Mouse (Mus musculus) testis, postnatal 10 days (tissue): Measurements from ENCODE around the gene Zcchc2.

Experiments used
- DNase-seq: peaks from one replicate; pipeline ENCODE4 v3.0.0; 2021; ENCODE audit warnings: low spot score

Gene Zcchc2

DNA sequence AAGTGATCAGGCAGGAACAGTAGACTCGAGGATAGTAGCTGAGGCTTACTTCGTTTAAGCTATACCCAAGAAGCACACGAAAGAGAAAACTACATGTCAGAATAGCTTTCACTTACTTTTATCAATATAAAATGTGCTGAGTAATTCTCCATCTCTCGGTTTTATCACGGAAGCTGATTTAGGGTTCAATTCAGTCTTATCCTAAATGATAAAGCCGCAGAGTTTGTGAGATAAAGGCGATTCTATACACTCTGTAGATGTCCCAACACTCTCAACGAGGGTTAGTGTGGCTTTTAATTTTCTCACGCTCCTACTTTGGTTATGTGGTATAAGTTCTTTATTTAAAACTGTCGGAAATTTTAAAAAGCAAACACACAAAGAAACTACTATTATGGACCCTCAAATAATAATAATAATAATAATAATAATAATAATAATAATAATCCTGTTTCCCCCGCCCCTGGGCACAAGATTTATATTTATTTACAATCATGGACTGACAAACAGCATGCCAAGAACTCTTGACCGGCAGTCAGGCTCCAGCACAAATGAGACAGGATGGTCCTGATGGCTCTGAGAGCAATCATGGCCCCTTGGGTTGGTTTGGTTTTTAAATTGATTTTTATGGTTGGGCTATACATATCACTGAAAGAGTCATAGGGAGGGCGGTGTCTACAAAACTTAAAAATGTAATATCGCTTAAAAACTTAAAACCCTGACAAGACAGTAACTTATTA lies 1.1 kb upstream of the Zcchc2 start:
- DNase-seq, result no peak

DNA sequence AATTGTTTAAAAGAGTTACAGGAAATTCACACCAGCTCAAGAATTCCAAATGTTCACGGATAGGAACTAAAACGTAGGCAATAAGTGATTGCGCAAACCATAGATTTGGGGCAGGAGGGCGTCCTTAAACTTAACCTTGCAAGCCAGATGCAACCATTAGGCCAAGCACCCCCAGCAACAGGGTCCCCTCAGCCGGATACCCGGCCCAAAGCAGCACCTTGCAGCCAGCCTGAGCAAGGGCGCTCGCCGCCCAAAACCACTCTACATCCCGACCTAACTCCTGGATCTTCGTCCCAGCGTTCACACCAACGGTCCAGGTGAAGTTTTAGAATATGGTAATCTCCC lies 594 bp upstream of the Zcchc2 start:
- no peak for DNase-seq

DNA sequence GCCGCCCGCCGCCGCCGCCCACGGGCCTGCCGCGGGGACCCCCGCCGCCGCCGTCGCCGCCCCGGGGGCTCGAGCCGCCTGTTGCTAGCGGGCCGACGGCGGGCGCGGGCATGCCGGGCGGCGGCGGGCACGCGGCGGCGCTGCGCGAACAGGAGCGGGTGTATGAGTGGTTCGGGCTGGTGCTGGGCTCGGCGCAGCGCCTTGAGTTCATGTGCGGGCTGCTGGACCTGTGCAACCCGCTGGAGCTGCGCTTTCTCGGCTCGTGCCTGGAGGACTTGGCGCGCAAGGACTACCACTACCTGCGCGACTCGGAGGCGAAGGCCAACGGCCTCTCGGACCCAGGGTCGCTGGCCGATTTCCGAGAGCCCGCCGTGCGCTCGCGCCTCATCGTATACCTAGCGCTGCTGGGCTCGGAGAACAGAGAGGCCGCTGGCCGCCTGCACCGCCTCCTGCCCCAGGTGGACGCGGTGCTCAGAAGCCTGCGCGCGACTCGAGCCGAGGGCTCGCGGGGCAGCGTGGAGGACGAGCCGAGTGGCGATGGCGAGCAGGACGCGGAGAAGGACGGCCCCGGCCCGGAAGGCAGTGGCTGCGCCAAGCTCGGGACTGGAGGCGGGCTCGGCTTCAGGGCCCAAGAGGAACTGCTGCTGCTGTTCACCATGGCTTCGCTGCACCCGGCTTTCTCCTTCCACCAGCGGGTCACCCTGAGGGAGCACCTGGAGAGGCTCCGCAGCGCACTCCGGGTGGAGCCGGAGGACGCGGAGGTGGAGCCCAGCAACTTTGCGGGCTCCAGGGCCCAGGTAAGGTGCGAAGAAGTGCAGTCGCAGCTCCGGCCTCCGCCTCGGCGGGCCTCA lies 930 bp downstream of the Zcchc2 start:
- DNase-seq, result peak; percentile 73

DNA sequence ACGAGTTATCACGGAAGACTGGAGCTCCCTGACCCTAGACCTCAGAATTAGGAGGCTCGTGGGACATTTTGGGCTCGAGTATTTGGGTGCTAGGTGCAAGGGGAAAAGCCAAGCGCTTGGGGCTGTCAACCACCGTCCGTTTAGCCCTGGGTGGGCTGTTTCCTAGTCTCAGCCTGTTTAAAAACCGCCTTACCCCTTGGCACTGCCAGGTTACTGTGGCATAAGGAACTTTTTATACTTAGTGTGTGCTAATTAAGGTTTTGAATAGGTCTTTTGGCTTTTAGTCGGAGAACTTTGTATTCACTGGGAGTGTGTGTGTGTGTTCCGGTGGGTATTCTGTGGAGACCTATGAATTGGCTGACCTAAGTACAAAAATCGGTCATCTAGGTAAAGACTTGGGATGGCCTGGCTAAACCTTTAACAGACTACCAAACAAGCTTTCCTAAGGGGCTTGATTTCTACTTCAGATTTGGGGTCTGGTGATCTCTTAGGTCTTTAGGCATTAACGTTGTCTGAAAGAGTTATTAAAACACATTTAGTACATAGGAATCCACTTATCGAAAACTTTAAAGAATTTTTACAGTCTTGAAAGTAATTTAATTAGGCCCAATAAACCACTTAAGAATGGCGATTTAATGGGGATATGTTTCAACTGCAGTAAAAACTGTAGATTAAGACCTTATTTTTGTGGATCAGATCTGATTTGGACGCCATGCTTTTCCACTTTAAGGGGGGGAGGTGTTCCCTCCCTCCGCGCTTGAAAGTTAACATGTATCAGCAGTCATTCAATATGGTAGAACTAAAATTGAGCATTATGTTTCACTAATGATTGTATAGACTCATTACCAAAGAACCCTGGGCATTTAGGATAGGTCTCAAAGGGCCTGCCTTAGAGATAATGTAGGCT lies 2.0 kb downstream of the Zcchc2 start:
- no peak for DNase-seq

DNA sequence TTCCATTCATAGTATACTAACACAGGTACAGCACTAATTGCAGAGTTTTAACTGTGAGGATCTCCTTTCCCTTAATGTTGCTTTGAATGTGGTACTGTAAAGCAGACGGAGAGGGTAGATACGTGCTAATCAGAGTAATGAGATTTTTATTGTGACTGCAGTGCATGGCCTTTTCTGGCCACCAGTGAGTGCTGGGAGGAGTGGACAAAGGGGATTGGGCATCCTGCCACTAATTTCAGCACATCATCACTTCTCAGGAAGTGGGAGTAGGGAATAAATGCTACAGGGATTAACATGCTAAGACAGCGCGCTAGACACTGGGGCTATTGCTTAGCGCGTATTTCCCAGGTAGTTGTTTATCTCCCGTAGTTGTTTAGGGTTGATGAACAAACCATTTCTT lies 3.0 kb downstream of the Zcchc2 start:
- DNase-seq, result peak; percentile 52

DNA sequence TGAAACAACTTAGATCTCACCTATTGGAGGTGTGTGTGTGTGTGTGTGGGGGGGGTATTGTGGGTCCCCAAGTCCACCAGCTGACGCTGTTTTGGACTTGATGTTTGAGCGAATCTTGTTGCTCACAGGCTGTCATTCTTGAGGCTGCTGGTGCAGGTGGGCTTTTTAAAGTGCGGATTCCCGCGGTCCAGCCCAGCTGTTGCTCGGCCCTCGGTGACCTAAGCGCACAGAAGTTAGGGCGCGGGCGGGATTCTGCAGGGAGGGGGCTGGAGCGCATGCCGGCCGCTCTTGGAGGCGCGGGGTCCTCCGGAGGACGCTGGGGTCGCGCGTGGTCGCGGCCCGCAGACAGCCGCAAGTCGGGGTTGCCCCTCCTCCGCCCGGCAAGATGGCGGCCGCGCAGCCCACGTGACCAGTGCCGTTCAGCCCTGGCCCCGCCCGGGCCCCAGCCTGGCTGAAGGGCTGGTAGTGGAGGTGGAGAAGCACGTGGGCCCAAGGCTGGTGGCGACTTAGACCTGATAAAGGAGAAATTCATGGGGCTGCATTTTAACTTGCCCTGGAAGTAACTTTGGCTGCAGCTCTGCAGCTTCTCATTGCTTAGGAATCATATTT lies 3.5 kb downstream of the Zcchc2 start:
- peak; percentile 93 for DNase-seq

DNA sequence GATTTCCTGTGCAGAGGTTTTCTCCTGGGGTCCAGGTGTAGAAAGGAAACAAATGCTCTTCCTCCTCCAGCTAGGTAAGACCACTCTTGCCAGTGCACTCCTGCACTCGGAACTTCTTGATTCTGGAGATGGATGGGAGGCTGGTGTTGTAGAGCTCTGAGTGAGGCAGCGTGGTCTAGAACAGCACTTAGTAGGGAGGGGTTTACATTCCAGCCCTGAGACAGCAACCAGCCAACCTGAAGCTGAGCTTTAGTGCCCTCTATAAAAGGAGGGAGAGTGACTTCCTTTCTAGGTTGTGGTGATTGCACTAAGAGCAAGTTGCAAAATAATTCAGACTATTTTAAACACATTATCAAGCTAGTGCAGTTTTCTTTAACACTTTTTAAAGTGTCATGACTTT lies 5.8 kb downstream of the Zcchc2 start:
- no peak for DNase-seq

DNA sequence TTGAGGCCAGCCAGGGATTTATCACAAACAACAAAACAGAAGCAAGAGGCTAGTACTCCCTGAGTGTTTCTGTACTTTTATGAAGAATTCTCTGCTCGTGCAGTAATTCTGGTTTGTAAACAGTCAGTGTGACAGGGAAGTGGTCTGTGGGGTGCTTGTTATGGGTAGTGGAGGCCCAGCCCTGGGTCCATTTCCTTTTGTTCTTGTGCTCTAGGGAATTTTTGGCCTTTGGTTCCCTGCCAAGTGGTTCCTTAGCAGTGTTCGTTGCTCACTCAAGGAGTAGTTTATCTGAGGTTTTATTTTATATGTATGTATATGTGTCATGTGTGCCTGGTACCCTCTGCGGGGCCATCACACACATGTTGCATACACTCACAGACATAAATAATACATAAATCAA lies 7.1 kb downstream of the Zcchc2 start:
- DNase-seq, result no peak

DNA sequence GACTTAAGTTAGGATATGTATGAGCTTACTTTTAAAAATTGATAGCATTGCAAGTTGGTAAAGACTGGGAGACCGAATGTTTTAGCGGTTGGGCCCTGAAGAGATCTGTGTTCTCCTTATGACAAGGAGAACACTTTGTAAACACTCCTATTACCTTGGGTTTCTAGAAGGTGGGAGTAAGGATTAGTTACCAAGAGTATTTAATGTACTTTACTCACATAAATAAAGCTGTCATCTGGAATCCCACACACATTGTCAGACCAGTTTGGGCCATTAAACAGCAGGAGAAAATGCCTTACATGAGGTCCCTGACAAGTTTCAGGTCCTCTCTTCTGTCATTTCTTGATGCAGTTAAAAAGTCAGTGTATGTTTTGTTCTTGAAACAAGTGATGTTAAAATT lies 9.6 kb downstream of the Zcchc2 start:
- no peak for DNase-seq

DNA sequence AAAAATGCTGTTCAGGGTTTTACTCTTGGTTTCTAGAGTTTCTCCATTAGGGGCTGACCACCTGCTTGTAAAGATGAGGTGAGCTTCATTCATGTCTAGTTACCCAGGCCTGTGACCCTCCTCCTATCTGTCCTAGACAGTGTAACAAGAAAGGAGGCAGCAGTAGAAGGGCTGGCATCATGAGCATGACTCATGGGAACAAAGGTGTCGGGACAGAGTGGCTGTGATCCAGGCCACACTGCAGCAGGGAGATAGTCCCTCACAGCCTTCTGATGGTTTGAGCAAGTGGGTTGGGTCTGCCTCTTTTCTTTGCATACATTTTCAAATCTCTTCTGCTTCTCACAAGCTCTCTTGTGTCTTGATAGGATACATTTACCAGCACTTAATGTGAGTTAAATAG lies 17.4 kb downstream of the Zcchc2 start:
- DNase-seq, result no peak

DNA sequence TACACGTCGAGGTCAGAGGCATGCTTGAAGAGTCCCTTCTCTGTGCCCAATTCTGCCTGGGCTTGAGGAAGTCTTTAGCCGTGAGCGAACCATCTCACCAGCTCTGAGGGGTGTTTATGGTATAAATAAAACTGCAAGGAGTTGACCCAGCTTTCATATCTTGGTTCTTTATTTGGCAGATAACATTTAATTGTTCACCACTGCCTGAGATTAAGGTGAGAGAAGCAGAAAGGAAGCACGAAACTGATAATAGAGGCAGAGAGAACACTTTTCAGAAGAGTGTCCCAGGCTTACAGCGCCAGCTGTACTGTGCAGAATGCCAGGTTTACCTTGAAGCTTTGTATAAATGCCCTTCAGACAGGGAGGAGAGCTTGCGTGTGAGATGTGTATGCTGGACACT lies 20.9 kb downstream of the Zcchc2 start:
- no peak for DNase-seq

DNA sequence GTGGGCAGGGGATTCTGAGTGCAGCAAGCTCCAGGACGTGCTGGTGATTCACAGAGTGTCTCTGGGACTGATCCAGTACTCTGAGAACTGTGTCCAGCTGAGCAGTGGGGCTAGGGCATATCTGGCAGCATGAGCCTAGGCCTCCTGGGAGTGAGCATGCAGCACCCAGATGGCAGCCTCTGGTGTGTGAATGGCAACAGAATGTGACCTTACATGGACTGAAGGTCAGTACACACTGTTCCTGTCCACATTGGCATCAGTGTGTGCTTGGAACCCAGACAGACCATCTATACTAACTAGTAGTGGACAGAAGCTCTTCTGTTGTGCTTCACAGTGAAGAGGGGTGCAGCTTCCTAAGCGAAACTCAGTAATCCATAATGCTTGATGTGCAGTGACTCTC lies 23.6 kb downstream of the Zcchc2 start:
- no peak for DNase-seq

DNA sequence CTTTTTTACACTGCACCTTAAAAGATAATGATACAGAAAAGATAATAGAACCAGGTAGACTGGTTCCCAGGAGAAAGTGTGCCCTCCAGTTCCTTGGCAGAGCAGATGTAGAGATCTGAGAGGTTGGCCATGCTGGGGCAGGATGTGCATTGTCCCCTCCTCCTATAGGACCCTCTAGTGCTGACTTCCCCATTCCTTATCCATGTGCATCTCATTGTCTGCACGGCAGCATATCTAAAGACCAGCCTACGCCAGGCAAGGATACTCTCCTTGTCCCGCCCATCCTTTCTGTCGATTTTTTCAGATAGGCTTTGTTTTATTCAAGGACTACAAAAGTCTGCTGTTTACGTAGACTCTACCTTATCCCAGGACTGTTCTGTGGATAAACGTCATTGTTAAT lies 26.1 kb downstream of the Zcchc2 start:
- DNase-seq, result no peak

DNA sequence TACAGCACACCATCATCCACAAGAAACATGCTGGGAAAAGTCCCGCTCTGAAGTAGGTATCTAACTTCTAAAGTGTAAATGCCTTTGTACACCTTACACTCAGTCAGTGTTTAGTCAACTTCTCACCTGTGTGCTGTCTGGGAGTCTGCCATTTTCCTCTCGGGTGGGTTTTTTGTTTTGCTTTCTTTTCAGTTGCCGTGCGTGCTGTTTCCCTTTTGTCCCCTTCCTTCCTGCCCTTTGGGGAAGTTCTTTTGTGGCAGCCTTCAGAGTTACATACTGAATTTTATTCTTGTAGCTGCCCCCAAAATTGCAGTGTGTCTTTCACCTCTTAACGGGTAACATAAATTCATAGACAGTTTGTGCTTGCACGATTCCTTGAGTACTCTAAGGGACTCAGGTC lies 29.6 kb downstream of the Zcchc2 start:
- DNase-seq, result no peak

DNA sequence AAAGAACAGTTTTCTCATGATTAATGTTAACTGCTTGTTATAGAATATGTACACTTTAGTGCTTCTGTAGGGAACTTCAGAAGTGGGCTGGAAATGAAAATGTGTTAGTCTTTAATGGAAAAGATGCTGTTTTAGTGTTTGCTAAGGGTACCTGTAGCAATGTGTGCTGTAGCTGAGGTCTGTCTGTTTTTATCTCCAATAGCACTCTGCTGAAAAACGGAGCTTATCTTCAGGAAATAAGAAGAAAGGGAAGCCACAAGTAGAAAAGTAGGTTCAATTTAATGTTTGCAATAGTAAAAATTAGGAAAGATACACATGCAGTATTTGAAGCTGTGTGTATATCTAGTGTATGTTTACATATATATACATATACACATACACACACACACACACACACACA lies 32.8 kb downstream of the Zcchc2 start:
- no peak for DNase-seq

DNA sequence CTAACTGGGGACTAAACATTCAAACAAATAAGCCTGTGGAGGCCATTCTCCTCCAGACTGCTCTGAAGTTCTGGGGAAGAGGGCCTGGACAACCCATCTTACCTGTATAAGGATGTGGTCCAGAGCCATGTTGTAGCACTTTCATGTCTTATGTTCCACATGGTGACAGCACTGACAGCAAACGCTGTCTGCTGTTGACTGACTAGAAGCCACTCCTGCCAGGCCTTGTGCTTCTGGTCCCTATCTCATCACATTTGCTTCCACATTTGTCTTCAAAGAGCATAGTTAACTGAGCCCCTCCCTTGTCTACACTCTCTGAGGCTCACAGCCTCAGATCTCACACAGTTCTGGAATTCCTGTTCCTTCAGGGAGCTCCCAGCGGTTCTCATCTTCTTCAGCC lies 34.0 kb downstream of the Zcchc2 start:
- no peak for DNase-seq

DNA sequence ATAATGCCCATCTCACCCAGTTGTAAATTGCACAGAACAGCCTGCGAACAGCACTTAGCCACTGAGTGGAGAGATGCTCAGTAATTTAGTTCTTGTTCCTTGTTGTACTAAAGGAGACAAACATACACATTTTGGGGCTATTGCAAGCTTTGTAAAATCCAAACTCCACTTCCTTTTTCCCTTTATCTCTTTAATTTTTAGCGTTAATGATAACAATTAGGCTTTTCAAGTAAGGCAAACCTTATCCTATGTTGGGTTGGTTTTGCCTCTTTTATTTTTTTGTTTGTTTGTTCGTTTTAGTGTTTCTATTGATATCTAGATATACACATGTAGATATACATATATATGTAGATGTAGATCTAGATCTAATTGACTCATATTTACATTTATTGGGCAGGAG lies 34.6 kb downstream of the Zcchc2 start:
- no peak for DNase-seq

DNA sequence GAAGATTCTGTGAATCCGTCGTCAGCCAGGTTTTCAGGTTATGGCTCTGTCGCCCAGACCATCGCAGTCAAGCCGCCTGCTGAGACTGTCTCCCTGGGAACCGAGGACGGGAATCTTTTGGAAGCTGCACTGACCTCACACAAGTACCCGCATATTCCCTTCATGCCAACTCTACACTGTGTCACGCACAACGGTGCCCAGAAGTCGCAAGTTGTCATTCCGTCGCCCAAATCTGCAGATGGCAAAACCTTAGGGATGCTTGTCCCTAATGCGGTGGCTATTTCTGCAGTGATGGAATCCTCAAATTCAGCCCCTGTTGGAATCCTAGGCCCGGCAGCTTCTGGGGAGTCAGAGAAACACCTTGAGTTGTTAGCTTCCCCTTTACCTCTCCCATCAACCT lies 39.6 kb downstream of the Zcchc2 start:
- no peak for DNase-seq

DNA sequence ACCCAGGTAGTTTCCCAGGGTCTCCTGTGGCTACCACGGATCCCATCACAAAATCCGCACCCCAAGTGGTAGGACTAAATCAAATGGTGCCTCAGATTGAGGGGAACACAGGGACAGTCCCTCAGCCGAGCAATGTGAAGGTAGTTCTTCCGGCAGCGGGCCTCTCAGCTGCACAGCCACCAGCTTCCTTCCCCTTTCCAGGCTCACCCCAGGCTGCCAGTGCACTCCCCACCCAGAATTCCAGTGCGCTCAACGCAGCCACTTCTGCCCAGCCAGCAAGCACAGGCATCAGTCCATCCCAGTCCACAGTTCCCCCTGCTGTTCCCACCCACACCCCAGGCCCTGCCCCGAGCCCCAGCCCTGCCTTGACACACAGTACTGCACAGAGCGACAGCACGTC lies 40.1 kb downstream of the Zcchc2 start:
- DNase-seq, result no peak

DNA sequence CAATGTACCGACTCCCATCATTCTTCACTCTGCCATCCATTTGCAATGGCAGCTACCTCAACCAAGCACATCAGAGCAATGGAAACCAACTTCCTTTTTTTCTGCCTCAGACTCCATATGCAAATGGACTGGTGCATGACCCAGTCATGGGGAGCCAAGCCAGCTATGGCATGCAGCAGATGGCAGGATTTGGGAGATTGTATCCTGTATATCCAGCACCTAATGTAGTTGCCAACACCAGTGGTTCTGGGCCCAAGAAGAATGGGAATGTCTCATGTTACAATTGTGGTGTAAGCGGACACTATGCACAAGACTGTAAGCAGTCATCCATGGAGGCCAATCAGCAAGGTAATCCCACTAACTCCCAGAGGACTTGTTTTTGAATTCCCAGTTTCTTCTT lies 40.7 kb downstream of the Zcchc2 start:
- DNase-seq, result no peak

DNA sequence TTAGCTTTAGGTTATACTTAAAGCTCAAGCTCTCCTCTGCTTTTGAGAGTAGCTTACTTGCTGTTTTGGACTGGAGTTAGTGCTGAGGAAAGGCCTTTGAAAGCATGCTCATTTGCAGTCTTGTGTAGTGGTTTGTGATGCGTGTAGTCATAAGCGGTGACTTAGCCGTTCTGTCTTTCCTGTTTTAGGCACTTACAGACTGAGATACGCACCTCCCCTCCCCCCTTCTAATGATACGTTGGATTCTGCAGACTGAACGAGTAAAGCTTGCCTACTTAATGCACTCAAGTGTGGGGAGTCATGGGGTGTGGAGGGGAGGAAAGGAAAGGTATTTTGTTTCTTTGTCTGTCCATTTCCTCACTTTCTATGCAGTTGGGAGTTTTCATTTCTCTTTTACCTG lies 41.7 kb downstream of the Zcchc2 start:
- DNase-seq, result no peak

DNA sequence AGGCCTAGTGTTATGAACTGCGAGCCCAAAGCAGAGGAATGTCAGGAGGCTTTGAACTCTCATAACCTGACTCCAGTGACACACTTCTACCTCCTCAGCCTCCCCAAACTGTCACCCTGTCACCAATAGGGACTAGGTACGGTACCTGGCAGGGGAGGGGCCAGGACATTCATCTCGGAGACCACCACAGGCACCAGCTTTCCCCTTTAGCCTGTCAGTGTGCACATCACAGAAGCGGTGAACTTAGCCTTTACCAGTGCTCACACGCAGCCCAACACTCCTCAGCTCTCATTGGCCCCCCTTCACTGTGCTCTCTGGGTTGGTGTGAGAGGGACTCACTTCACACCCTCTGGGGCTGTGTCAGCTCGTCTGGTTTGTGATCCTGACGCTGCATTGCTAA lies 44.6 kb downstream of the Zcchc2 start:
- DNase-seq, result no peak
